Mouse (Mus musculus): ENCODE measurements around the gene Slc26a1. TPM values are rescaled to one million over a fixed set of nuclear protein-coding genes. Genes with fewer than 3 reads are reported as not detected.

Slc26a1 gene
- polyA plus RNA-seq, 1 experiment from 2014 or later, result 1.0 TPM

DNA sequence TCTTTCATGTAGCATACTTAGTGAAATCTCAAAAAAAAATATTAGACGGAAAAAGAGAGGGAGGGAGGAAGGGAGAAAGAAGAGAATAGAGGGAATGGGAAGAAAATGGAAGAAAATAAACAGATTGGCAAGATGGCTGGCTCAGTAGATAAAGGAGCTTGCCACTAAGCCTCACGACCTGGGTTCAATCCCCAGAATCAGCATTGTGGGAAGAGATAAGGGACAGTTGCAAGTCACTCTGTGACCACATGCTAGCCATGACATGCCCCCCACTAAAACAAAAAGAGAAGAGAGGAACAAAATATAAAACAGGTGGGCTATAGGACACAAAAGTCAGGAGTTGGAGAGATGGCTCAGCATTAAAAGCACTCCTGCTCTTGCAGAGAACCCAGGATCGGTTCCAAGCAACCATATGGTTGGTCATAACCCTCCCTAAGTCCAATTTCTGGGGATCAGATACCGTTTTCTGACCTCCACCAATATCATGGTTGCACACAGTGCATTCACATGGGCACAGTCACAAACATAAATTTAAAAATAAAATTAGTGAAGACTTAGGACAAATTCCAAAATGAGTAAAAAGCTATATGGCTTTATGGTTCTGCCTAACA is 49.2 kb downstream of the Slc26a1 start:
- Histone ChIP-seq H3K36me3 (replicated peaks) (peaks cover 37% of the 10 kb centered on the region), H3K27ac (no peak overlapping the region), H3K4me1 (peaks cover 24% of the 10 kb centered on the region), H3K9me3 (no peaks in the 10 kb centered on the region), H3K27me3 (ENCODE audit: poor library complexity, severe bottlenecking) (no peaks in the 10 kb centered on the region), H3K4me3 (no peak overlapping the region)
- 87% methylated on average over 4 of the region's 4 CpGs for WGBS
- no peak for DNase-seq (ENCODE audit: extremely low spot score, low spot score)

GRCm38 (mm10) chr5:108621870-108622269 is 53.5 kb downstream of the Slc26a1 start:
- H3K27ac ChIP-seq, result no peak overlapping the region
- H3K4me1 ChIP-seq, result no peaks in the 10 kb centered on the region
- no peaks in the 10 kb centered on the region for H3K27me3 ChIP-seq (ENCODE audit: poor library complexity, severe bottlenecking)
- peaks cover 75% of the 10 kb centered on the region for H3K36me3 ChIP-seq (replicated peaks)
- H3K4me3 ChIP-seq, result no peak overlapping the region
- no peak for DNase-seq (ENCODE audit: extremely low spot score, low spot score)
- H3K9me3 ChIP-seq, result no peaks in the 10 kb centered on the region
- 90% methylated on average over 2 of the region's 2 CpGs for WGBS

Other genes starting within 250 kb of the Slc26a1 start
- gene Atp5k, start 241.1 kb downstream of the Slc26a1 start, polyA plus RNA-seq (2016; fragmentation: Nextera tagmentation; extraction: Ambion mirVana), result 391 and 392 TPM in 2 replicates
- gene Mfsd7a, start 226.7 kb downstream of the Slc26a1 start, polyA plus RNA-seq (2016; fragmentation: Nextera tagmentation; extraction: Ambion mirVana), result 0.24 TPM in 1 of 2 replicates, not detected in the other
- gene Pcgf3, start 214.3 kb downstream of the Slc26a1 start, polyA plus RNA-seq (2016; fragmentation: Nextera tagmentation; extraction: Ambion mirVana), result 20.0 and 21.1 TPM in 2 replicates
- gene Cplx1, start 125.5 kb downstream of the Slc26a1 start, polyA plus RNA-seq (2016; fragmentation: Nextera tagmentation; extraction: Ambion mirVana), result 2.6 and 2.7 TPM in 2 replicates
- 62.8 and 64.2 TPM in 2 replicates for gene Gak, start 45.8 kb downstream of the Slc26a1 start, polyA plus RNA-seq (2016; fragmentation: Nextera tagmentation; extraction: Ambion mirVana)
- 17.6 TPM in 2 replicates for gene Tmem175, start 45.8 kb downstream of the Slc26a1 start, polyA plus RNA-seq (2016; fragmentation: Nextera tagmentation; extraction: Ambion mirVana)
- 10.2 and 11.0 TPM in 2 replicates for gene Idua, start 15.2 kb downstream of the Slc26a1 start, polyA plus RNA-seq (2016; fragmentation: Nextera tagmentation; extraction: Ambion mirVana)
- gene Dgkq, start 5.9 kb downstream of the Slc26a1 start, polyA plus RNA-seq (2016; fragmentation: Nextera tagmentation; extraction: Ambion mirVana), result 11.3 and 13.3 TPM in 2 replicates
- gene Fgfrl1, start 16.8 kb upstream of the Slc26a1 start, polyA plus RNA-seq (2016; fragmentation: Nextera tagmentation; extraction: Ambion mirVana), result 10.4 and 12.3 TPM in 2 replicates
- gene Rnf212, start 99.4 kb upstream of the Slc26a1 start, polyA plus RNA-seq (2016; fragmentation: Nextera tagmentation; extraction: Ambion mirVana), result 0.27 TPM in 1 of 2 replicates, not detected in the other
- gene Tmed11, start 119.8 kb upstream of the Slc26a1 start, polyA plus RNA-seq (2016; fragmentation: Nextera tagmentation; extraction: Ambion mirVana), result not detected in 2 replicates
- not detected in 2 replicates for gene Vmn2r8, start 133.3 kb upstream of the Slc26a1 start, polyA plus RNA-seq (2016; fragmentation: Nextera tagmentation; extraction: Ambion mirVana)
- not detected in 2 replicates for gene Vmn2r9, start 177.0 kb upstream of the Slc26a1 start, polyA plus RNA-seq (2016; fragmentation: Nextera tagmentation; extraction: Ambion mirVana)

All from forebrain, embryonic 10.5 days (tissue).